19 mouse cellular contexts compared by ENCODE assay signal in the genomic region with DNA sequence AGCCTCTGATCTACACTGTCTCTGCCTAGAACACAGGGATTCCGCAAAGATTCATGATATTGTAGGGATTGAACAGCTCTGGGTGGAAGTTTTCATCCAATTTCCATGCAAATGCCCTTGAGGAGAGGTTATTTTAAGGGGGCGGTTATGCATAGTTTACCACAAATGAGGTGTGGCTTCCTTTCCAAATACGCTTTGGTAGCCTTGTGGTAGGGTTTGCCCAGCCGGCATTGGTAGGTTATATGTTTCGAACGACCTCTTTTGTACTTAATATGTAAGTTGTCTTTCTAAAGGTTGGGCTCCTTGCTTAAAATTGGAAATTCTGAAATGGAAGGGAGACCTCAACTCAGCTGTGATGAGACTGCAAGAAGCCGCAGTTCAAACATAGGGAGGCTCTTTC.
"Had no signal": no experiment of that assay in that cellular context is flagged by ENCODE, and none has a peak within 500 bp of the region (broad histone marks: within the 10 kb centered on the region; RNA-seq: fewer than 3 reads in every experiment).

No protein-coding gene starts in this region.

- H3K4me3 ChIP-seq: layer of hippocampus, adult 2 months; limb, embryonic 10.5 days; limb, embryonic 13.5 days; liver, embryonic 12.5 days; liver, embryonic 15.5 days; lung, embryonic 15.5 days; megakaryocyte, embryonic 14.5 days had no signal

- H3K27ac ChIP-seq: kidney, postnatal 0 days; layer of hippocampus, adult 2 months; limb, embryonic 10.5 days; limb, embryonic 13.5 days; liver, embryonic 12.5 days; liver, embryonic 15.5 days; lung, embryonic 15.5 days had no signal

- ATAC-seq: liver, embryonic 12.5 days had no signal

- H3K9ac ChIP-seq: limb, embryonic 13.5 days; liver, embryonic 12.5 days; liver, embryonic 15.5 days; lung, embryonic 15.5 days had no signal

- H3K4me2 ChIP-seq: limb, embryonic 13.5 days; liver, embryonic 12.5 days; liver, embryonic 15.5 days; lung, embryonic 15.5 days; midbrain, embryonic 11.5 days had no signal

- H3K36me3 ChIP-seq: limb, embryonic 10.5 days; limb, embryonic 13.5 days; liver, embryonic 12.5 days; liver, embryonic 15.5 days; lung, embryonic 15.5 days had no signal

- H3K27me3 ChIP-seq: limb, embryonic 13.5 days; liver, embryonic 12.5 days; liver, embryonic 15.5 days; lung, embryonic 15.5 days; megakaryocyte, embryonic 14.5 days had no signal

- H3K9me3 ChIP-seq: limb, embryonic 10.5 days; limb, embryonic 13.5 days; liver, embryonic 12.5 days; liver, embryonic 15.5 days; lung, embryonic 15.5 days had no signal

- H3K4me1 ChIP-seq: lung, embryonic 15.5 days had no signal

- DNase-seq: kidney, adult 18-20 months; kidney, postnatal 25 days; layer of hippocampus, adult 9-11 months; liver; lung, adult 18-20 months; lung, postnatal 10 days; lung, postnatal 4 days; midbrain, embryonic 14.5 days; thymus, adult 2 months; thymus, postnatal 25 days had no signal
